Mouse (Mus musculus): ENCODE measurements around the gene Cacna1b. TPM values are rescaled to one million over a fixed set of nuclear protein-coding genes. Genes with fewer than 3 reads are reported as not detected.

Cacna1b gene
- polyA plus RNA-seq (2012; rRNA removed) = 80.2 and 100 TPM in 2 replicates

DNA sequence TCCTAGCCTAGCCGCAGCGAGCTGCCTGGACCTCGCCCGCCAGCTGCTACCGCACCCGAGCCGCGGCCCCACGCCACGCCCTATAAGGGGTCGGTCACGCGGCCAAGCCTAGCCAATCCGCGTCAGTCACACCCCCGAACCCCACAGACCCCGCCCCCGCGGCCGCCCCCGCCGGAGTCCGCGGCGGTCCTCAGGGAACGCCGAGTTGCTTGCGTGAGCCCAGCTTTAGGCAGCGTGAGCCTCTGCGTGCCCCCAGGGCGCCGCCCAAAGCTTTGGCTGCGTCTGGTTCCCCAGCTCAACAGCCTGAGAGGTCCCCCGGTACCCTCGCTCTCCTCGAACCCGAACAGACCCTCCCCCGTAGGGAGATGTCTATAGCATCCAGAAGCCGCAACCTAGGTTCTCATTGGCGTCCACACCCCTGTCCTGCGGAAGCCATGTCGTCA lies at the start of gene Cacna1b:
Cacna1b (minus strand) TSS at position 38 of the 443 bp plus-strand sequence.
- TF ChIP-seq POLR2A (IDR thresholded peaks at IDR 0.05; ENCODE audit: borderline replicate concordance, extremely low read depth, insufficient read depth, insufficient read length, poor library complexity, severe bottlenecking) (peak; percentile 87), CTCF (IDR thresholded peaks at IDR 0.05; ENCODE audit: borderline replicate concordance, extremely low read depth, insufficient read depth, insufficient read length) (no peak)
- peak; percentile 94 for DNase-seq (ENCODE audit: low read depth)

DNA sequence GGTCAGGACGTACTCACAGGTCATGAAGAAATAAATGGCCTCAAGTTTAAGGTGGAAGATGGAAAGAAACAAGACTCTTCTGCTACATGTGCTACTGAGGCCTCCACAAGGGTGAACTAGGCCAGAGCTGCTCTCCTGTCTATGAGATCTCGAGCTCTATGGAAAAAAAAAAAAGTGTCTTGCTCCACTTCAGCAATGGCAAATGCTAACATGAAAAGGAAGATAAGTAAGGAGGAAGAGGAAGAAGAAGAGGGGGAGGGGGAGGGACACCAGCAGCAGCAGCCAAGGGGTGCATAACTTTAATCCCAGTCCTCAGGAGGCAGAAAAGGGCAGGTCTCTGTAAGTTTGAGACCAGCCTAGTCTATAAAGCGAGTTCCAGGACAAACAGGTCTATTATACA lies 46.8 kb upstream of the Cacna1b start:
- DNase-seq (ENCODE audit: low read depth) = no peak
- TF ChIP-seq POLR2A (IDR thresholded peaks at IDR 0.05; ENCODE audit: borderline replicate concordance, extremely low read depth, insufficient read depth, insufficient read length, poor library complexity, severe bottlenecking) (no peak), CTCF (IDR thresholded peaks at IDR 0.05; ENCODE audit: borderline replicate concordance, extremely low read depth, insufficient read depth, insufficient read length) (no peak)

DNA sequence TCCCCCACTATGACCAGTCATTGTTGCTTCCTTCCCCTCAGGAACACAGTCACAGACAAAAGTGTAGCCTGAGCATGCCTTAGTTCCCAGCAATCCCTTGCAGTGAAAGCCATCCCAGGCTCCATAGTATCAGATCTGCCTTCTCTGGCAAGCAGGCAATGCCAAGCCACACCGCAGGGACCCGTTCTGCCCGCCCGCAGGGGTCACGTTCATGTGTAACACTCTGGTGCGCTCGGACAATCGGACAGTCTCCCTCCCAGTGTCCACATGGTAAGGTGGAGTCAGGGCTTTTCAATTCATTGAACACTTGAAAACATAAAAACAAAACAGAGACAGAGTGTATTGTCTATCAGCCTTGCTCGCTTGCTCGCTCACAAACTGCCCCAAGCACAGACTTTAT lies 44.7 kb upstream of the Cacna1b start:
- TF ChIP-seq CTCF (IDR thresholded peaks at IDR 0.05; ENCODE audit: borderline replicate concordance, extremely low read depth, insufficient read depth, insufficient read length) = no peak
- TF ChIP-seq POLR2A (IDR thresholded peaks at IDR 0.05; ENCODE audit: borderline replicate concordance, extremely low read depth, insufficient read depth, insufficient read length, poor library complexity, severe bottlenecking) = no peak
- no peak for DNase-seq (ENCODE audit: low read depth)

DNA sequence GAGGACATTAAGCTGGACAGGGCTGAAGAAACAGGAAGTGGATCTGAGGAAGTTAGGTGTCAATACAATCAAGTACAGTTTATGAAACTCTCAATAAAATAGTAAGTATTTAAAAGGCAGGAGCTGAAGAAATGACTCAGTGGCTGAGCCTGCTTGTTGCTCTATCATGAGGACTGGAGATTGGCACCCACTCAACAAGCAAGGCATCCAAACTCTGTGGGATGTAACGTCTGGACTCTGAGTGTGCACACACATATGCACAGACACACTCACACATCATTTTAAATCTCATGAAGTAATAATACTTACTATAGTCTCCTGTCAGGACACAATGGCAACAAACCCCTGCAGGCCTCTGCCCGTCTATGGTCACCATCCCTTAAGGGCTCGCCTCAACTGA lies 44.1 kb upstream of the Cacna1b start:
- TF ChIP-seq POLR2A (IDR thresholded peaks at IDR 0.05; ENCODE audit: borderline replicate concordance, extremely low read depth, insufficient read depth, insufficient read length, poor library complexity, severe bottlenecking) = no peak
- TF ChIP-seq CTCF (IDR thresholded peaks at IDR 0.05; ENCODE audit: borderline replicate concordance, extremely low read depth, insufficient read depth, insufficient read length) = no peak
- DNase-seq (ENCODE audit: low read depth) = no peak

DNA sequence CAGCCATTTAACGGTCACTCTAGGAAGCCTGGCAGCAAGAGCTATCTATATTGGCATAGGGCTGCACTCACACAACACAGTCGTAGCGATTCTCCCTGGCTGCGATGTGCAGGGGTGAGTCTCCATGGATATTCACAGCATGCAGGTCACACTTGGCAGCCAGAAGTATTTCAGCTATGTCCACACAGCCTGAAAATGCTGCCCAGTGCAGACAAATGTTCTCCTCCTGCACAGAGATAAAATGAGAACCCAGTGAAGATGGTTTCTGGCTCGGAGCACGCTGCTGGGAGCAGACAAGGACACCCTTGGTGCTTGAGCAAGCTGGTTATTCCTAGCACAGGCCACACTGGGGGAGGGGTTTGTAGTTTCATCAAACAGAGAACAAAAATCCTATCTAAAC lies 43.2 kb upstream of the Cacna1b start:
- TF ChIP-seq POLR2A (IDR thresholded peaks at IDR 0.05; ENCODE audit: borderline replicate concordance, extremely low read depth, insufficient read depth, insufficient read length, poor library complexity, severe bottlenecking) (no peak), CTCF (IDR thresholded peaks at IDR 0.05; ENCODE audit: borderline replicate concordance, extremely low read depth, insufficient read depth, insufficient read length) (no peak)
- peak; percentile 6 for DNase-seq (ENCODE audit: low read depth)

DNA sequence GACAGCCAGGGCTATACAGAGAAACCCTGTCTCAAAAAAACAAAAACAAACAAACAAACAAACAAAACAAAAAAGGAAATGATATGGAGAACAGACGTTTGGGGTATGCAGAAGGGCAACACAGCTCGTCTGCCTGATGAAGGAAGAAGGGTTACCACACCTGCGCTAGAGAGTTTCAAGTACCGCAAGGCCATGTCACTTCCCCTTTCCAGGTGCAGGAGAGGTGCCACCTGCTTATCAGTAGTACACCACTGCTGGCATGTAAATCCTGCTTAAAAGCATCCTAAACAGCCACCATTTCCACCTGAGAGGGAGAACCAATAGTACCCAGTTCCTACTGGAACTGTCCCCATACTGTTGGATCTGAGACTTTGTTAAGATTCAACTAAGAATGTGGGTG lies 42.7 kb upstream of the Cacna1b start:
- TF ChIP-seq CTCF (IDR thresholded peaks at IDR 0.05; ENCODE audit: borderline replicate concordance, extremely low read depth, insufficient read depth, insufficient read length) (no peak), POLR2A (IDR thresholded peaks at IDR 0.05; ENCODE audit: borderline replicate concordance, extremely low read depth, insufficient read depth, insufficient read length, poor library complexity, severe bottlenecking) (no peak)
- DNase-seq (ENCODE audit: low read depth) = no peak

DNA sequence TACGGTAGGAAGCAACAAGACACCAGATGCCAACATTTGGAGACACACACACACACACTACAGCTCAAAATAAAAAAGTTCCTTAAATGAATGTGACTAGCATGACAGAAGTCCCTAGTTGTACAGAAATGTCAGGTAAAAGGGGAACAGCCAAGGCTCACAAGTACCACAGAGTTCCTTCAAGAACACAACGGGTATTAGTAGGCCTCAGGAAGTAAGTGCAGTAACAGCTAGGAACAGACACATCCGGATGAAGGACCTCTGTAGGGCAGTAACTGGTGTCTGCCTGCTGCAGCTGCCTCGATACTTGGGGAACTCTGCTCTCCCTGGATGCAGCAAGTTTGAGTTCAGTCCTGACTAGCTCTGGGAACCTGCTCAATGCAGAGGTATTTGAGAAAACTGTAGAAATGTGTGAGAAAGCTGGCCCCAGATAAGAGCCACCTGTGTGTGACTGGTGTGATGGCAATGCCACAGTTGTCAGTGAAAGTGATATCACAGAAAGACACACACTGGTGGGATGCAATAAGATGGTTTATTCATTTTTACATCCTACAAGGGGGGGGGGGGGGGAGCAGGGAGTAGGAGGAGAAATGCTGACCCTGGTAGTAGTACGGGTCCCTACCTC lies 34.0 kb upstream of the Cacna1b start:
- TF ChIP-seq POLR2A (IDR thresholded peaks at IDR 0.05; ENCODE audit: borderline replicate concordance, extremely low read depth, insufficient read depth, insufficient read length, poor library complexity, severe bottlenecking) (no peak), CTCF (IDR thresholded peaks at IDR 0.05; ENCODE audit: borderline replicate concordance, extremely low read depth, insufficient read depth, insufficient read length) (no peak)
- no peak for DNase-seq (ENCODE audit: low read depth)

DNA sequence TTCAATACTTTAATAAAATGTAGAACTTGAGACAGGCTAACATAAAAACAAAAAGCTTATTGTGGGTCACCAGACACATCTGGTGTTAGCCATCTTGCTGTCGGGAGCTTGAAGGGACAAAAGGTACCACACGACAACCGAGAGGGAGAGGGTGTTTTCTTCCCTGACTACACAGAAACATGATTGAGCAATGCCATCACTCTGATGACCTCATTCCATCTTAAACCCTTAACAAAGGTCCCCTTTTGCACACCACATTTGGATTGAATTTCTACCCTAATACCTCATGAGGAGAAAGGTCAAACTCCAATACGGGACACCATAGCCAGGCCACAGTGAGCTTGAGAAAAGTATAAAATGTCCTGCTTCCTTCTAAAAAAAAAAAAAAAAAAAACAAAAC lies 24.3 kb upstream of the Cacna1b start:
- no peak for DNase-seq (ENCODE audit: low read depth)
- TF ChIP-seq POLR2A (IDR thresholded peaks at IDR 0.05; ENCODE audit: borderline replicate concordance, extremely low read depth, insufficient read depth, insufficient read length, poor library complexity, severe bottlenecking) = no peak
- TF ChIP-seq CTCF (IDR thresholded peaks at IDR 0.05; ENCODE audit: borderline replicate concordance, extremely low read depth, insufficient read depth, insufficient read length) = no peak

DNA sequence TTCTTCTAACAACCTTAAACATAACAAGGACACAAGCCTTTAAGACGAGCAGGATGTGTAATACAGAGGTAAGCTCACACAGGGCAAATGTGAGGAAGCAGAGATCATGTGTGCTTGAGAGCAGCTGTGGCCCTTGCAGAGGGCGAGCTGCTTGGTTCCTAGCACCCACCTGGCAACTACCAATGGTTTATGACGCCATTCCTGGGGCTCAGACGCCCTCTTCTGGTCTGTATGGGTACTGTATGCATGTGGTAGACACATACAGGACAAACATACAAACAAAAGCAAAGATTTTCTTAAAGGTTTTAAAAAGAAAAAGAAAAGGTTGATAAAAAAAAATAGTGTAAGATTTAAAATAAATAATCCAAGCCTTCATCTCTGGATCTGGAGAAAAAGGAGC lies 18.3 kb upstream of the Cacna1b start:
- TF ChIP-seq CTCF (IDR thresholded peaks at IDR 0.05; ENCODE audit: borderline replicate concordance, extremely low read depth, insufficient read depth, insufficient read length) (peak; percentile 30; the same call in 1 of the 2 replicates), POLR2A (IDR thresholded peaks at IDR 0.05; ENCODE audit: borderline replicate concordance, extremely low read depth, insufficient read depth, insufficient read length, poor library complexity, severe bottlenecking) (no peak)
- no peak for DNase-seq (ENCODE audit: low read depth)

DNA sequence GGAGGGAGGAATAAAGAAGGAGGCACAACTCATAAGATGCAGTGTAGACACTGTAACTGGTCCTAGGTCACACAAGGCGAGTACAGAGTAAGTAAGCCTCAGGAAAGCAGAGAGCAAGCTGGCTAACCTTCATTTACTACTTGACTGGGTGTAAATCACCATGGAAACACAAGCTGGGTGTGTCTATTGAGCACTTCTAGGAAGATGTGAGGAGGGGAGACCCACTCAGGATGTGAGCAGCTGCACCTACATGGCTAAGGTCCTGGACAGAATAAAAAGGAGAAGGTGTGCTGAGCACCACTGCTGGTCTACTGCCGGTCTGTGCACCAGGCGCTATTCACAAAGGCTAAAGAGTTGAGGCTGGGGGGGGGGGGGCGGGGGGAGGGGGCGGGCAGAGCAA lies 13.9 kb upstream of the Cacna1b start:
- peak; percentile 26 for DNase-seq (ENCODE audit: low read depth)
- TF ChIP-seq CTCF (IDR thresholded peaks at IDR 0.05; ENCODE audit: borderline replicate concordance, extremely low read depth, insufficient read depth, insufficient read length) (no peak), POLR2A (IDR thresholded peaks at IDR 0.05; ENCODE audit: borderline replicate concordance, extremely low read depth, insufficient read depth, insufficient read length, poor library complexity, severe bottlenecking) (no peak)

DNA sequence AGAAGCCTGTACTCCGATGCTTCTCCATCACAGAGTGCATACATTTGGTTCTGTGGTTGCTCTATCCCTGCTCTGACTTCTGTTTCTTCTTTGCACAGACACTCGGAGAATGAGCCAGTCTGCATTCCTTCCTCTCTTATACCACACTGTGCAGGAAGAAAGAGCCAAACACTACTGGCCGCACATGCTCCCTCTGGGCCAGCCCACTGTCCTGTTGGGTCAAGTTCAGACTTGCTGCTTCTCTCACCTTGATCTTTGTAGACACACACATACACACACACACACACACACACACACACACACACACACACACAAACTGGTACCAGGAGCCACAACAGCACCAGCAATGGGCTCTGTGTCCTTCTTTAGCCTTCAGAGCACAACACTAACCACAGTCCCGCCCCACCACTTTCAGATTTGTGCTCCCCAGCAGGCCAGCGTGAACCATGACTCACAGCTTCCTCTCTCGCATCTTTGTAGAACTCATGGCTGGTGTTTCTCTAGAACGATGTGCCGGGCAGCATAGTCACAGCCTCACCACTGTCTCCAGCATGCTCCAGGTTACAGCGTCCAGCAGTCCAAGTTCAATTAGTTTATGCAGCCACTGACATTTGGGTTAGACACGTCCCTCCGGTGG lies 13.1 kb upstream of the Cacna1b start:
- no peak for DNase-seq (ENCODE audit: low read depth)

DNA sequence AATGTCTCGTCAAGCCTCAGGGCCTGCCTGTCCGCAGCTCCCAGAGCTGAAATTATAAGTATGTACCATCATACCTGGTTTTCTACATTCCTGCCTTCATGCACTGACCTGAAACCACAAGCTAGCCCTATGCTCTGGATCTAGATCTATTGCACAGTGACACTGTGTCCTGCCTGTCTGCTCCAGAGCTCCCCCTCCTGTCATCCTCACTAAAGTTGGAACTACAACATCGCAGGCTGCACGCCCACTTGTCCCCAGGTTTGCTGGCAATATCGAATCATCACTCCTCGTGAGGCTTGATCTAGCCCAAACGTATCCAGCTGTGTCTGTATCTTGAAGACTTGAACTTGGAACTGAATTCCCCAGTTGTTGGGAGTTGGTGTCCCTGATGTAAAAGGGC lies 11.9 kb upstream of the Cacna1b start:
- TF ChIP-seq CTCF (IDR thresholded peaks at IDR 0.05; ENCODE audit: borderline replicate concordance, extremely low read depth, insufficient read depth, insufficient read length) (peak; percentile 17; the same call in 1 of the 2 replicates), POLR2A (IDR thresholded peaks at IDR 0.05; ENCODE audit: borderline replicate concordance, extremely low read depth, insufficient read depth, insufficient read length, poor library complexity, severe bottlenecking) (no peak)
- DNase-seq (ENCODE audit: low read depth) = no peak

More for the DNA sequence above, 13.1 kb upstream of the Cacna1b start:
- no peak for TF ChIP-seq CTCF (IDR thresholded peaks at IDR 0.05; ENCODE audit: borderline replicate concordance, extremely low read depth, insufficient read depth, insufficient read length)
- no peak for TF ChIP-seq POLR2A (IDR thresholded peaks at IDR 0.05; ENCODE audit: borderline replicate concordance, extremely low read depth, insufficient read depth, insufficient read length, poor library complexity, severe bottlenecking)
